Mouse (Mus musculus) urinary bladder, adult 2 months (tissue): ENCODE results near the gene Ifi203. TPM values are rescaled to one million over a fixed set of nuclear protein-coding genes. Genes with fewer than 3 reads are reported as not detected.
"Not testable (repeated sequence)": the region's sequence is repeated elsewhere in the genome, so short reads cannot be mapped to it uniquely, and the experiment has no call there.

ENCODE experiments used
- DNase-seq: peaks from one replicate; pipeline ENCODE4 v3.0.0; 2022; ENCODE audit warnings: low spot score
- polyA plus RNA-seq: library from polyadenylated mRNA; depleted of rRNA; stranded (reverse); fragments of >200 nt; gene quantifications from 2 replicates; pipeline ENCODE4 v1.2.3, GENCODE M21; 2012; rRNA removed

Gene Ifi203
- polyA plus RNA-seq: 10.7 and 13.5 TPM in 2 replicates

DNA sequence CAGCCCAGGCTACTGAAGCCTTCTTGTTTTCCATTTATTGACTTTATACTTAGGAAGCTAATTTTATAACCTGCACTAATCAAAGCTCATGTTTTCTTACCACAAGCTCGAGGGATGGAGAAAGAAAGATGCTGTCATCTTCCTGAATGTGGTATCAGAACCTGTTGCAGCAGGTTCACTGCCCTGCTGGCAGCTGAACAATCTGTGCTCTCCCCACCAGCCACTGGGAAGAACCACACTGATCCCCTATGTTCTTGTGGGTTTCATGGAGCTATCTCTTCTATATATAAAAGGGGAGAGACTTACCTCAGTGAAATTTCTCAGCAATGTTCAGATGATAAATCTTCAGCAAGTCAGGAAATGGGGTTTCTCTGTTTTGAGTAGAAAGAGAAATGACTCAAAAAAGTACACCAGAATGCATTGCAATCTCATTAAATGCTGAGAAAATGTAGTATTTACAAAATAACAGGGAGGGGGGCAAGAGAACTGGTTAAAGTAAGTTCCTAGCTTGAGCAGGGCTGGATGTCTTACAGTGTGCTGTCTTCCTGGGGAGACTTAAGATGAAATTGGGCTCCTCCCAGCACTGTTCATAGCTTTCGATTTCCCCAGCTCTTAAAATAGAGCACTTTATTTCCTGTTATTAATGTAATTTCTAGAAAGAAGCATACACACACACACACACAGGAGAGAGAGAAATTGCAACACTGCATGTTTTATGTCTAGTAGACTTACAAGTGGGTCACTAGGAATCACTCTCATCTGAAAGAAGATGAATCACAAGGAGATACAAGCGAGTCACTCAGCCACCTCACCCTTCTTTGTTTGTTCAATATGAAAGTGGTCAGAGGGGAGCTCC lies at the start of gene Ifi203, which contains the start of gene Mndal:
Gene Ifi203, minus strand, starts transcription at position 749 of the 856 bp plus-strand sequence.
Gene Mndal, minus strand, starts transcription at position 568 of the 856 bp plus-strand sequence.
- DNase-seq: not testable (repeated sequence)

DNA sequence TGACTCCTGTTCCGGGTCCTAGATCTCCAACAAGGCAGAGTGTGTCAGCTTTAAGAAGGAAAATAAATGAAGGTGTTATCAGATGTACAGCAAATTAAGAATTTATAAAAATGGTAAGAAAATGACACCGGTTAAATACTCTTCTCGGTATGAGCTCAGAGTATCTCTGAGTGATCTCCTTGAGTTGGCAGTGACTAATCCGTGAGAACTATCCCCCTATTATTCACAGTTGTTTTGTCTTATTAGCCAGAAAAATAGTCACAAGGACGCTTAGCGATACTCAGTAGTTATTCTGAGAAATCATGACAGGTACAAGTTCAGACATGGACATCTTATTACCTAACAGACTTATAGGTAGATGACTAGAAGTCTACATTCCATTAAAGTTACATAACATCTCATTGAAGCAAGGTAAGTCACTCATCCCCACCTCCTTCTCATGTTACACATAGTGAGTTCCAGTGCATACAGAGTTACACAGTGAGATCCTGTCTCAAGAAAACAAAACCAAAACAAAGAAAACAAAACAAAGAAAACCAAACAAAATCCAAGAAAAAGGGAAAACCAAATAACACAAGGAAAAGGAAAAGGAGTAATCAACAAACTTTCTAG lies 40.3 kb upstream of the Ifi203 start, which contains the start of gene Ifi202b:
Gene Ifi202b, minus strand, starts transcription at position 51 of the 612 bp plus-strand sequence.
- DNase-seq: not testable (repeated sequence)

DNA sequence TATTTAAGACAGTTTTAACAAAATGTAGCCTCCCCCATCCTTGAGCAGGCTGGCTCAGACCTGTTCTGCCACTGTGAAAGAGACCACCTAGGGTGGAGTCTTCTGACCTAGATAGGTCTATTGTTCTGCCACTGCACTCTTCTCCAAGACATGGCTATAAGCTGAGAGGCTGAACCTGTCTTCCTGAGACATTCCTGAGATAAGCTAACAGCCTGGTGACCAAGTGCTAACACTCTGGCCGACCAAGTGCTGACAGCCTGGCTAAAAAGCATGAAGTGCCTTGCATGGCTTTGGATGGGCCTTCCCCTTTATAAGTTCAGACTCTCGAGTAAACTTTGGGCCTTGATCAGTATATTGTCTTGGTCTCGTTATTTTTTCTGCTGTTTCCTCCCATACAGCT lies 38.6 kb upstream of the Ifi203 start:
- DNase-seq: not testable (repeated sequence)

DNA sequence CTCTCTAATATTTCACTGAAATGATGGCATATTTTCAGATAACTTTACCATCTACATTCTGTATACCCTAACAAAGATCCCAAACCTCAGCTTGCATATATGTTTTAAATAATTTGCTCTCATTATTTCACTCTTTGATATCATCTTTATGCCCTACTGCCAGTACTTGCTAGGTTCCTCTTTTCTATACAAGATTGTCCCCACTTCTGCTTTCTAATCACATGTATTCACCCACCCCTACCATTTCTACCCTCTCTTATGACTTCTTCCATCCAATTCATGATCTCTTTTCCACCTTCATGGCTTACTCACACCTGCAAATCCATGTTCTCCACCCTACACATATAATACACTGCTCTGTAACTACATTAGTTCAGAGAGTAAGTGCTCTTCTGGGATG lies 35.1 kb upstream of the Ifi203 start:
- no peak for DNase-seq

DNA sequence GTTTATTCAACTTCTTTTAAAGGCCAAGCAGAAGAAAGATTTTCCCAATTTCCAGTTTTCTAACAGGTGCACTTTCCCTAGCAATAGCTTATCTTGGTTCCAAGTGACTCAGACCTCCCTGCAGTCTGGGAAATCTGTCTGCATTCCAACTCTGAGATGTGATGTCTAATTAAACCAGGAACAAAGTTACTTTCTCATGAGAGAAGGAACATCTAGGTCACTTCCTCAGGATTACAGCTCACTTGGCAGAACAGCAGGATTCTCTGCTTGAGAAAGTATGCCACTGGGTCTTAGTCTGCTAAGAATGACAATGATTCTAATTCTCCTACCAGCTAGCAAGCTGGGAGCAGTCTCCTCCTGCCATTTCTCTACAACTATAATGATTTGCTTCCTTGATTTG lies 30.6 kb upstream of the Ifi203 start:
- DNase-seq: no peak

DNA sequence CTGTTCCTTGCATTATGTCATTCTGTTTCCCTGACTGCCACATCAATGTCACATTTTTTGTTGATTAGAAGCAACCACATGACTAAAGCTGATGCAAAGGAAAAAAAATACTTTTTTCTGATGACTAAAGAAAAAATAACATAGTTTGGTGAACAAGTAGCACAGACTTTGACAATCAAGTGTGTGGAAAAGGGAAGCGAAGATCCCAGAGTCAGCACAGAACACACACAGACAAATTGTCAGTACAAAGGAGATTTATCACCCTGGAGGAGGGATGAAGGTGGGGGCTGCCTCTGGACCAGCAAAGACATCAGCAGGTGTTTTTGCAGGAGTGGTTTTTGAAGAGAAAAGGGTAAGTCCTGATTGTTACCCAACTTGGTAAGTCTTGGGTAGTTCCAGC lies 19.0 kb upstream of the Ifi203 start:
- DNase-seq: not testable (repeated sequence)

DNA sequence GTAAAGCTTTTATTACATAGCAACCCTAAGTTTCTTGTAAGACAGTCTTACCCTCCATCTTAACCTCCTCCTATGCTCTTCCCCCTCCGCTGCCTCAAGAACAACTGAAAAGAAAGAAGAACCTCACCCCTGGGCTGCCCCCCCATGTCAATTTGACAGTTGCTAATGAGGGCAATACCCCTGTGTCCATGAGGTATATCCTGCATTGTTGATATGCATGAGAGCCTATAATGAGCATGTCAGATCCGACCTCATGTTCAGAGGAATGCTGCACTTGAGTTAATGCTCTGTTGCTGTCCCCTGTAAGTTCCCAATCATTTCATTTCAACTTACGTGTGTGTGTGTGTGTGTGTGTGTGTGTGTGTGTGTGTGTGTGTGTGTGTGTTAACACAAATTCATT lies 17.5 kb upstream of the Ifi203 start:
- DNase-seq: not testable (repeated sequence)

DNA sequence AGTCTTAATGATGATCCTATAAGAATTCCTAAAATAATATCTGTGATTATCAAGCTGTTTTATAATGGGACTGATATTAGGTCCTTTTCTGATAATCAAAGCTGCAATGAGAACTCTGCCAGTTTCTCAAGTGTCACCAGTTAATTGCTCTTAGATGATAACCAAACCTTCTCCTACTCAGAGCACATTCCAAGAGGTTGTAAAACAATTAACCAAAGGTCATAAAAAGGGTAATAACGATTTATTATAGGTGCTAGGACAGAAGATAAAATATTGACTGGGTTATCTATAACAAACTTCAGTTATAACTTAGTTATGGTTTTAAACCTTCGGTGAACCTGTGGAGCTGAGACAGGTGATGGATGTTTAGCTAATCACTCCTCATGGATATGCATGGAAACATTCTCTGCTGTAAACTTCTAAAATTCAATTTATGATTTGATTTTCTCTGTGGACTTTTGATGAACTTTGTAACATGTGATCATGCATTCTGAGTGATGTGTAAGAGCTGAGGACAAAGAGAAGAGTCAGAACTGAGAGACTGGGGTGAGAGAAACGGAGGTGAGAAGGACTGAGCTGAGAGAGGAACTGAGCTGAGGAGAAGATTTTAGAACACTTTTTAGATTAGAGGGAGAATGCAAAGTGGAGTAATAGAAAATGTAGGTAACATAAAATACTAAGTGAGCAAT lies 13.5 kb upstream of the Ifi203 start:
- DNase-seq: not testable (repeated sequence)

DNA sequence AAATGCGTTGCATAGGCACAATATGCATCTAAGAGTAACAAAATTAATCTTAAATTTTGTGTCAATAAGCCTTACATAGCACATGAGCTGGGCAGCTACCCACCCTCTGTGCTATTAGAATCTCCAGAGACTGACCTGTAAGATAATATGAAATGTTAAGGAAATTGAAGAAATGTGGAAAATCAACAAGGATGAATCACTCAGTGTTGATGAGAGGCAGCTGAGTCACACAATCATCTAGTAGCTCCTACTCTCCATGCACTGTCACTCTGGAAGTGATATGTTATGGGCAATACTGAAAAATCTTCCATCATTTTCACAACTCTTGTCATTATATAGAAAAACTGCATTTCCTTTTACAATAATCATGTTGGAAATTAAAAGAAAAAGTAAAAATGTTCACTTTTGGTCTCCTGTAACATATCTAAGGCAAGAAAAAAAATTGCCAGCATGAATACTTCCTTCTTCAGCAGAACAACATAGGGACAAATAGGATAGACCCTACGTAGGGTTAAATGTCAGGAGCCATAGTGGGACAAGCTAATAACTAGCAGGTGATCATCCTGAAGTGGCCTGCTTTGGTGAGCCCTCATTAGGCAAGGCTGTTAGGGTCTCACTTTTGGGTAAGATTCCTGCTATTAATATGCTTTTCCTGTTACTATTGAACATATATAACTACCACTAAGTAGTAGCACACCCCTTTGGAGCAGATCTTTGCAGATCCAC lies 12.8 kb upstream of the Ifi203 start:
- no peak for DNase-seq

DNA sequence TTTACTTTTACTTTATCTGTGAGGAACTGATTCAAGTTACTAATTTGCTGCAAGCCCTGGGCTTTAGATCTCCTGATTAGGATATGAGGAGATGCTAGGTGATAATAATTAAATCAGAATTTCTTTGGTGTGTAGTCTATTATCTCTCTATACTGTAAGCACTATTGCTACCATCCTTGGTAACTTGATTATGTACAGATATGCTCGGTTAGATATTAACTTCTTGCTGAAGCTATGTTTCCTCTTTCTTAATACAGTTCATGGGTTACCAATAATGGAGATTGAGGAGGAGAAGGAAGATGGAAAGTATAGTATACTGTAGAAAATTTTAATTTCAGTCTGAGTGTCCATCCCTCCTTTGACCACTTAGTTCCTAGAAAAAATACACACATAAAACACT lies 11.1 kb upstream of the Ifi203 start:
- no peak for DNase-seq

DNA sequence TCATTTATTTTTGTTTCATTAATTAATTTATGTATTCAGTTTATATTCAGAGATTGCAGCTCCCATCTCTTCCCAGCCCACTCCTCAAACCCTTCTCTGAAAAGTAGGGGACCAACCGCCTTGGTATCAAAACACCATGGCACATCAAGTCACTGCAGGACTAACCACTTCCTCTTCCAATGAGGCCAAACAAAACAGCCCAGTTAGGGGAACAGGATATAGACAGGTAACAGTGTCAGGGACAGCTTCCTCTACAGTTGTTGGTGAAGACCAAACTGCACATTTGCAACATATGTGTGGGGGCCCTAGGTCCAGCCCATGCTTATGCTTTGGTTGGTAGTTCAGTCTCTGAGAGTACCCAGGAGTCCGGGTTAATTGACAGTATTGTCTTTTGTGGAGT lies 6.6 kb upstream of the Ifi203 start:
- not testable (repeated sequence) for DNase-seq

DNA sequence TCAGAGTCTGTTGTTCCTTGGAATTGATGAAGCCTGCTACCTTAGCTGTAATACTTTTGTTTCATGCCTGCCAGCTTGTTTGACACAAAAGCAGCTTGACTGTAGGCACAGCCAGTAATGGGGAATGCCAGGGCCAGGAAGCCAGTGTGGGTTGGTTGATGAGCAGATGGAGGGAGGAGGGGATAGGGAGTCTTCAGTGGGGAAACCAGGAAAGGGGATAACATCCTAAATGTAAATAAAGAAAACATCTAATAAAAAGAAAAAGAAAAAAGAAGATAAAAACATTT lies 251 bp upstream of the Ifi203 start:
- not testable (repeated sequence) for DNase-seq

DNA sequence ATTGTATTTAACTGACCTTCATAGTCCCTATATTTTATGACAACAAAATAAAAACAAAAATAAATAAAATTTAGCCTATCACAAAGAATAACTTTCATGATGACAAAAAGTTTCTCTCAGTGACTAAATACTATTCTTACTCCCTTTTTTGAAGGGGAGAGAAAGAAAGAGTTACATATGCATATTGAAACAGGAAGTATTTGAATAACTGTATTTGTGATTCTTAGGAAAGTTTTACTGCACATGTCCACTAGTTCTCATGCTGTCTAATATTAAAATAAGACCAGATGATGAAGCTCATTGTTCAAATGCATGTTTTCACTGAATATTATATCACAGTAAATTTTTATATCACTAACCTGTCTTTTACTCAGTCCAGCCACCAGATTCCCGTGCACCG lies 950 bp downstream of the Ifi203 start:
- not testable (repeated sequence) for DNase-seq

DNA sequence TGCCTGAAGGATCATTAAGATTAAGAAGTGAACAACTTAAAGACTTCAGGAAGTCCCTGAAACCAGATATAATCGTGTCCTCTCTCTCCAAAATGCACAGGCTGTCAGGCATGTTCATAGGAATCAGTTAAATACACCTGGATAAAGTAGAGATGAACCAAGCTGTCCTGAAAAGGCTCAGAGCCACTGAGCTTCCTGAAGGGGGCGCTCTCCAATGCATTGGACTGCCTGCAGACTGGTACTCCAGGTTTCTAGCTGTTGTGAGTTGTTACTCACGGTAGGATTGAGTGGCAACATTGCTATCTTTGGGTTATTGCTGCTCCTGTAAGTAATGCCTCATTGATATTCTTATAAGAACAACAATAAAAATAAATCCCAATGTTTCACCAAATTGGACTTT lies 23.2 kb downstream of the Ifi203 start:
- not testable (repeated sequence) for DNase-seq

DNA sequence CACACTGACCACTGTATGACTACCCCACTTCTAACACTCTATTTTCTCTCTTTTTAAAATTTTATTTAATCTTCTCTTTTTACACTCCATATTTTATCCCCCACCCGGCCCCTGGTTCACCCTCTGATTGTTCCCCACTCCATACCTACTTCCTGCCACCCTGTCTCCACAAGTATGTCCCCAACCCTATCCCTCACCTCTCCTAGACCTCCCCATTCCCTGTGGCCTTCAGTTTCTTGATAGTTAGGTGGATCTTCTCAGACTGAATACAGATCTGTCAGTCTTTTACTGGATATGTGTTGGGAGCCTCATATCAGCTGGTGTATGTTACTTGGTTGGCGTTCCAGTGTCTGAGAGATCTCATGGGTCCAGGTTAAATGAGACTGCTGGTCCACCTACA lies 27.9 kb downstream of the Ifi203 start:
- DNase-seq: no peak

DNA sequence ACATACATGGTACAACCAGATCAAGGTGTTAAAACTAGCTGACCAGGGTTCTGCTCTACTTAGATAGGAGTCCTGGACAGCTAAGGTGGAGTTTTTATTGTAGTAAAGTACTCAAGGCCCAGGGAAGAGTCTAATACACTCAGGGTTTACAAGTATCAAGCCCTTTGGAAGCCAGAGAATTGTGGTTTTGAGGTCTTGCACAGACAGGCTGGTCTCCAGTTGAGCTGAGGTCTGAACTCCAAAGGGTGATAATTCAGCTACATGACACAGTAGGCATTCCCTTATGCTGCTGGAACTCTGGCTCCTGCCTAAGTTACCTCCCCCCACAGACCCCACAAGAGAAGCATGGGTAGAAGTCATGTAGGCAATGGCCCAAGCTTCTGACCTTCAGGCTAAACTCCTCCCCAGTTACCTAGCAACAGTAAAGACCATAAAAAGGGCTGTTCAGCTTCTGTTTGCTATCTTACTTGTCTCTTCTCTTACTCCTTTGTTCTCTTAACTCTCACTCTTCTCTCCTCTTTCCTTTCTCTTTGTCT lies 29.1 kb downstream of the Ifi203 start:
- not testable (repeated sequence) for DNase-seq

DNA sequence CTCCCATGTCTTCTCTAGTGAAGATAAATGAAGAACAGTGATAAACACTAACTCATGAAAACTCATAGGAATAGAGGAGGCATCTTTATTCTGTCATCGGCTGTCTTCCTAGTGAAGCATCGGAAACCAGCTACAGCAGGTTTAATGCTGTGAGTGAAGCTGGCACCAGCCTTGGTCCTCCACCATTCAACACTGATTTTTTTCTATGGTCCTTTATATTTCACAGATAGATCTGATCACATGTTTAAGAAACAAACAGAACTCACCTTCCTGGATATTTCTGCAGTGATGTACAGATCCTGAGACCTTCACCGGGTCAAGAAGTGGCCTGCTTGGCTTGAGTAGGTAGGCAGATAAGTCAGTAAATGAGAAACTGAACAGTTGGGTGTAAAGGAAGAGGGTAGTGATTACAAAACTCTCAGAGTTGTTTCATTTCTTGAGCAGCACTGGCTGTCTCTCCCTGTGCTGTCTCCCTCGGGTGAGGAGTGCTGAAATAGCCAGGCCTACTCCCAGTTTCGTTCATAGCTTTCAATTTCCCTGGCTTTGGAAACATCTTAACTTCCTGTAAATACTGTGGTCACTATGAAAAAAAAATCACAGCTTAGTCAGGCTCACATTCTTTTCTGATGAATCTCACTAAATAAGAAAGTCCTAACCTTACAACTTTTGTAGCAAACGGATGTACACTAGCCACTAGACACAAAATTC lies 29.8 kb downstream of the Ifi203 start, which contains the start of gene Ifi211:
Gene Ifi211, minus strand, starts transcription at position 499 of the 708 bp plus-strand sequence.
- DNase-seq: not testable (repeated sequence)

DNA sequence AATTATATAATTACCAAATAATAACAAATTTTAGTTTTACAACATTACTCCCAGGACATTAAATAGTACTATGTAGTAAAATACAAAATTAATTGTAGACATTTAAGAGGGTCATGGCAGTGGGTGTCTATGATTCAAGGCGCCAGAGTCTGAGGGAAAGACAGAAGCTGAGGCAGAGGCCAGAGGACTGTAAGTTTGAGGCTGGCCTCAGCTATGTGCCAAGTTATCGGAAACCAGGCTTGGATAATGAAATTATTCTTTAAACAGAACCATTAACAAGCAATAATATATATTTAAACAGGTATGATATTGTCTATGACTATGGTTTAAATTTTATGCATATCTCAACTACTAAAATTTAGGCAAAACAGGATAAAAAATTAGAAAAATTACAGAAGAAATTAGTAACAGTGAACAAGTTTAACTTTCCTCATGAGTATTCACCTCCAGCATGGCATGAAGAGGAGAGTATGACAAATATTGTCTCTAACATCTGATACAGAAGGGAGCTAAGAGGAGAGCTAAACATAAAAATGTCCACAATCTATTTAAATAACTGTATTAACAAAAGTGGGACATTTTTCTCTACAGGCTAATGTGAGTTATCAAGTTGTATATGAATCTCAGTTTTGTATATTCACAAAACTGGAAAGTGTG lies 30.5 kb downstream of the Ifi203 start:
- DNase-seq: no peak

DNA sequence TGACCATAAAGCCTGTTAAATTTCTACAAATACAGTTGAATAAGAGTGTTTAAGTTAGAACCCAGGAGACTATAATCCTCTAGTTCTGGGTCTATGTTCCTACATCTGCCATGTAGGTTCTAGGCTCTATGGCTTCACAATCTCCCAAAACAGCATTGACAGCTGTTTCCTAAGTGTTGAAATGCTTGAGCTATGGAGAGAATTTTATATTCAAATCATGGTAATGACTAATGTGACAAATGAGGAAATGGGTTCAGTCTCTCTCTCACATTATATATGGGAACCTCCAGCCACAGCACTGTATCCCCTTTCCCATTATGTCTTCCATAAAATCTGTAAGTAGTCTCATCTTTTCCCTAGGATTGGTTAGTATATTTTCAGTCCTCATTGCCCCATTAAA lies 34.1 kb downstream of the Ifi203 start:
- not testable (repeated sequence) for DNase-seq

DNA sequence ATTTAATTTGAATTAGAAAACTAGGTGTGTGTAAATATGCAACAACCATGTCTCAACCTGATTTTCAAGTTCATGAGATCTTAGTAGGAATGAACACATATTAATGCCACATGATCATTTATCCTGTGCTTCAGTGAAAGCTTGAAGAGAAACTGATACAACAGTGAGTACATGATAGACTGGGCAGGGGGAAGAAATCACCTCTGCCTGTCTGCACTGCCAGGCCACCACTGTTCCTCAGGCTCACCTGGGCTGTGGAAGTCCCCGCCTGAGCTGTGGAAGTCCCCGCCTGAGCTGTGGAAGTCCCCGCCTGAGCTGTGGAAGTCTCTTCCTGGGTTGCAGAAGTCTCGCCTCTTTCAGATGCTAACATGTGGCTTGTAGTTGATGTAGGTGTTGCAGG lies 36.6 kb downstream of the Ifi203 start:
- not testable (repeated sequence) for DNase-seq
